Mouse (Mus musculus): Measurements from ENCODE around the gene Cuedc1. TPM values are rescaled to one million over a fixed set of nuclear protein-coding genes. Genes with fewer than 3 reads are reported as not detected.

Cuedc1 gene
- total RNA-seq, 4 experiments from 2014 or later, result 46.1 to 114 (median 84.3) TPM

GRCm38 (mm10) chr11:88148638-88149279, 50.9 kb downstream of the Cuedc1 start:
- DNase-seq, result no peak

- DNase-seq, result no peak
Measured at GRCm38 (mm10) chr11:88151379-88152155, 53.7 kb downstream of the Cuedc1 start.

- no peak for DNase-seq
Measured at GRCm38 (mm10) chr11:88153880-88154279, 56.0 kb downstream of the Cuedc1 start.

GRCm38 (mm10) chr11:88154500-88154899, 56.6 kb downstream of the Cuedc1 start:
- no peak for DNase-seq

- DNase-seq, result no peak
Measured at GRCm38 (mm10) chr11:88155451-88155850, 57.6 kb downstream of the Cuedc1 start.

GRCm38 (mm10) chr11:88155998-88156397, 58.1 kb downstream of the Cuedc1 start:
- no peak for DNase-seq

GRCm38 (mm10) chr11:88156403-88156802, 58.5 kb downstream of the Cuedc1 start:
- no peak for DNase-seq

- DNase-seq, result no peak
Measured at GRCm38 (mm10) chr11:88158842-88159246, 61.0 kb downstream of the Cuedc1 start.

- DNase-seq, result no peak
Measured at GRCm38 (mm10) chr11:88159389-88159788, 61.5 kb downstream of the Cuedc1 start.

GRCm38 (mm10) chr11:88160316-88160715, 62.5 kb downstream of the Cuedc1 start:
- no peak for DNase-seq

GRCm38 (mm10) chr11:88161051-88161581, 63.3 kb downstream of the Cuedc1 start:
- peak; percentile 76 for DNase-seq

- DNase-seq, result peak; percentile 93
Measured at GRCm38 (mm10) chr11:88161651-88162362, 63.9 kb downstream of the Cuedc1 start.

GRCm38 (mm10) chr11:88162740-88163139, 64.9 kb downstream of the Cuedc1 start:
- DNase-seq, result no peak

GRCm38 (mm10) chr11:88164213-88164723, 66.4 kb downstream of the Cuedc1 start:
- DNase-seq, result no peak

- DNase-seq, result peak; percentile 91
Measured at GRCm38 (mm10) chr11:88164801-88165377, 67.0 kb downstream of the Cuedc1 start.

GRCm38 (mm10) chr11:88165683-88166364, 68.0 kb downstream of the Cuedc1 start:
- no peak for DNase-seq

- DNase-seq, result no peak
Measured at GRCm38 (mm10) chr11:88166471-88166870, 68.6 kb downstream of the Cuedc1 start.

GRCm38 (mm10) chr11:88168611-88169010, 70.8 kb downstream of the Cuedc1 start:
- DNase-seq, result no peak

- DNase-seq, result no peak
Measured at GRCm38 (mm10) chr11:88169531-88170040, 71.7 kb downstream of the Cuedc1 start.

- no peak for DNase-seq
Measured at GRCm38 (mm10) chr11:88170606-88171005, 72.7 kb downstream of the Cuedc1 start.

- DNase-seq, result no peak
Measured at GRCm38 (mm10) chr11:88171876-88172442, 74.1 kb downstream of the Cuedc1 start.

All from adrenal gland, adult 8-10 months (tissue).